Mouse (Mus musculus) G1E (cell line): Measurements from ENCODE around the gene Sbf2.

ENCODE experiments used
- CTCF ChIP-seq: IDR thresholded peaks from 2 replicates; pipeline ENCODE4 v1.5.1; 2012; ENCODE audit warnings: low read depth, low read length, inconsistent platforms, mixed read lengths
- GATA1 ChIP-seq: IDR thresholded peaks from 2 replicates; pipeline ENCODE4 v1.6.1; 2012; ENCODE audit warnings: borderline replicate concordance, low read length, inconsistent platforms, mixed read lengths

- TF ChIP-seq GATA1 (no peak), CTCF (no peak)
Measured at GRCm38 (mm10) chr7:110463471-110463870, 151.3 kb downstream of the Sbf2 start.
